Mouse (Mus musculus) CH12.LX (cell line): ENCODE data around the gene Tmem104.

Experiments used
- CTCF ChIP-seq, 2 experiments: IDR thresholded peaks in 1 of 2; conservative IDR thresholded peaks in 1 of 2; 2 replicates each; pipeline ENCODE4 v1.5.1; 2011 to 2012; ENCODE audit warnings: low read depth in 2 of 2, low read length in 2 of 2, improper control_type of control experiment in 1 of 2, inconsistent platforms in 1 of 2, mild to moderate bottlenecking in 1 of 2, moderate library complexity in 1 of 2
- IRF4 ChIP-seq: IDR thresholded peaks from 2 replicates; pipeline ENCODE4 v1.6.1; 2014; ENCODE audit warnings: low read depth, mild to moderate bottlenecking, inconsistent platforms, low read length, improper control_type of control experiment
- JUN ChIP-seq: IDR thresholded peaks from 2 replicates; pipeline ENCODE4 v1.6.1; 2011; ENCODE audit warnings: low read depth, mild to moderate bottlenecking, low read length, improper control_type of control experiment, moderate library complexity; ENCODE audit not compliant: insufficient read depth
- MEF2A ChIP-seq: IDR thresholded peaks from 2 replicates; pipeline ENCODE4 v1.6.1; 2014; ENCODE audit warnings: low read depth, mild to moderate bottlenecking, inconsistent platforms, low read length, improper control_type of control experiment, borderline replicate concordance

DNA sequence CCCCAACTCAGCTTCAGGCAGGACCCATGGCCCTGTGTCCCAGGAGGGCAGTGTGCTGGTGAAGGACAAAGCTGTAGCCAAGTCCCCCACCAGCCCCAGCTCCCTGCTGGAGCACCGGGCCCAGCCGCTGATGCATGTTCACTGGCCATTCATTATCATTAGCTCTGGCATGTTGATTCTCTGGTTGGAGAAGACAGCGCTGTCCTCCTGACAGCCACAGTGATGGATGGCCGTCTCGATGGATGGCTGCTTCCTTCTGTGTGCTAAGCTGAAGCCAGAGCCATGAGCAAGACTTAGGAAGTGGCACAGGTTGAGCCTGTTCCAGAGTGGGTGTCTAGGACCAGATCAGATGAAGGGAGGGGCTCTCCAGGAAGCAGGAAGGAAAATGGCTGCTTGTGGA lies 49.3 kb downstream of the Tmem104 start:
- TF ChIP-seq IRF4 (no peak), JUN (no peak), CTCF (conservative IDR thresholded peaks at IDR 0.05 in 1 of 2, IDR thresholded peaks at IDR 0.05 in 1 of 2; ENCODE audit: low read depth in 2 of 2, low read length in 2 of 2) (no peak), MEF2A (no peak)
